Mouse (Mus musculus) layer of hippocampus, adult 9-10 months (tissue): ENCODE data around the gene Gsg1l.

Experiments
- DNase-seq: peaks from one replicate; pipeline ENCODE4 v3.0.0; 2022; ENCODE audit warnings: low spot score

Gene Gsg1l

DNA sequence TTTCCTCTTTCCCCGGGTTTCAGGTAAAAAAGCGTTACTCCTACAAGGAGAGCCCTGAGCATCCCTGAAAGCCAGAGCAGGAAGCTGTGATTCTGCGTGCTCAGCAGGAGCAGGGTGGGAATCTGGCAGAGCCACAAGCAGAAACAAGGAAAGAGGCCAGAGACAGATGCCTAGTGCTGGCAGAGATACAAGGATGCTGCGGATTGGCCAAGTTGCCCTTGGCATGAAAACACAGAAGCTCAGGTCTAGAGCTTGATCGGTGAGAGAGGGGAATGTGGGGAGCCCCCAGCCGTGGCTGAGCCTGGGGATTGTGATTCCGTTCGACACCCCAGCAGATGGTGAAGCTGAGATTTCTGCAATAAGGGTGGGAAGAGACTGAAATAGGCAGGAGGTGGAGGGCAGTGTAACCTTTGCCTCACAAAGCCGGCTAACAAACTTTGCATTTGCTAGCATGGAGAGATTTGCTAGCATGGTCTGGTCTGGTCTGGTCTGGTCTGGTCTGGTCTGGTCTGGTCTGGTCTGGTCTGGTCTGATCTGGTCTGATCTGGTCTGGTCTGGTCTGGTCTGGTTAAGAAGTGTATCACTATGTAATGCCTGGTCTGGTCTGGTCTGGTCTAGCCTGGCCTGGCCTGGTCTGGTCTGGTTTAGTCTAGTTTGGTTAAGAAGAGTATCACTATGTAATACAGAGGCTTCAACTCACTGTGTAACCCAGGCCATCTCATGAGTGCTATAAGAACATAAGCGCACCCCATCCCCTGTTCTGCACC is 50.4 kb downstream of the Gsg1l start:
- no peak for DNase-seq

DNA sequence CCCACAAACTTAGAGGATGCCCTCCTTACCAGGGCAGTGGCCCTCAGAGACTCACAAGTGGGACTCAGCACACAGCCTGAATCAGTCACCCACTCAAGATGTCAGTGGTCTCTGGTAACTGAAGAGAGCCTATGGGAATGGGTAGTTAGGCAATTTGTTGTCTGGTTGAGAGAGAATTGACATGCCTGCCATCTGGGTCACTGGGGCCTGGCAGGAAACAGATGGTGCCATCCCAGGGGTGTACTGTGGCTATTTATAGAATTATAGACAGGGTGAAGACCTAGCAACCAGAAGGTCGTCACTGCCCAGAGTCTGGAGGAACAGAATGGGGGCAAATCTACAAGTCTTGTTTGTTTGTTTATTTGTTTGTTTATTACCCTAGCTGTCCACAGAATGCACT is 54.8 kb downstream of the Gsg1l start:
- no peak for DNase-seq

DNA sequence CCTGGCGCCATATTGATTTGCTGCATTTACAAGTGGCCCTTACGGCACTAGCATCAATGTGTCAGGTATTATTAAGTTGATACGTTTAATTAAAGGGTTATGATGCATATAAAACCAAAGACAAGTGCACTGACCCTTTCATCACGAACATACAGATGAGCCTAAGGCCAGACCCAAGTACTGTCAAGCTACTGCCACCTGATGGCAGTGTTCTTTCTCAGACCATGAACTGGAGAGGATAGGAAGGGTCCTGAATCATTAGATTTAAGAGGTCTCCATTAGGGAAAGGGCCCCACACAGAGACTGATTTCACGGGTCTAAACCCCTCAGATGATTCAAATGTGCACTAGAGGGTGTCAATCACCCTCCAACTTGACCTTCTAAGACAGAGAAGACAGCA is 55.6 kb downstream of the Gsg1l start:
- no peak for DNase-seq

DNA sequence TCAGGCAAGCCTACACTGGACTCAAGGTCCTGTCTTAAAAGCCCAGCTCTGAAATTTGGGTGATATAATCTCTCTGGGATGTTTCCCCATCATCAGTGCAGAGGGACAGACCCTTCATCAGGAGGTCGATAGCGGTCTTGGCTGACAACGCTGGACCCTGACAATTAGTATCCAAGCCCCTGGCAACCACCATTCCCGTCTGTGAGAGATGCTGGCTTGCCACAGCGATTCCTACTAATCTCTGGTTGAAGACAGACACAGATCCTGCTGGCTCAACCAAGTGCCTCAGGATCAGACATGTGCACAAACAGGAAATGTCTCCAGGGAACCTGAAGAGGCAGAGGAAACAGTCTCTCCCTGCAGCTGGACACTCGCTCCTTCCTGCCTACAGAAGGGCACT is 62.2 kb downstream of the Gsg1l start:
- DNase-seq: no peak

DNA sequence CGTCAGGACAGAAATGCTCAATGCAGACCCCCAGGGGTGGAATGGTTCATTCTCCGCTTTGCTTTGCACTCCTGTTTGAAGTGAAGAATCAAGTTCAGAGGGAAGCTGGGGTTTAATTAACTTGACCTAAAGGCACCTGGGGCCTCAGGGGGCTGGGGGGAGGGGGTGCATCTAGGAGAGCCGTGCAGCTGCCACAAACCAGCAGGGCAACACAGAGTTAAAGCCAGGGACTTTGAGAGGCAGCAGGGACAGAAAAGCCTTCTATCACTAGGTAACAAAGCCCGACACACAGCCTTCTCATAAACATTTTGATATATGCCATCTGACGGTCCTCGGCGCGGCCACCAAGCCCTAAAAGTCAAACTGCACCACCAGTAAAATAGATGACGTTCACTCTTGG is 62.9 kb downstream of the Gsg1l start:
- no peak for DNase-seq

DNA sequence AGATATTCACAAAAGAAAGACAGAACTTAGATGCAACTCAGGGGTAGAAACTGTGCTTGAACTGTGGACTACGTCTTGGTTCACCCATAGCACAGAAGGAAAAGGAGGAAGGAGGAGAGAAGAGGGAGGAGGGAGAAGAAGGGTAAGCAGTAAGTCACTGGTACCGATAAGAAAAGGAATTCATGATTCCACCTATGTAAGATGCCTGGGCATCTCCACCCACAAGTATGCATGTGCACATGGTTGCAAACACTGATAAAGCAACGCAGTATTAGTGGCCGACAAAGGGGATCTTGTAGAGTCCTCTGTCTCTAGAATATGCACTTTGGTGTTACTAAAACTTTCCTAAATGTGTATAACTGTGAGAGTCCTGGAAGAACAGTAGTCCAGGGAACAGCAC is 64.8 kb downstream of the Gsg1l start:
- no peak for DNase-seq

DNA sequence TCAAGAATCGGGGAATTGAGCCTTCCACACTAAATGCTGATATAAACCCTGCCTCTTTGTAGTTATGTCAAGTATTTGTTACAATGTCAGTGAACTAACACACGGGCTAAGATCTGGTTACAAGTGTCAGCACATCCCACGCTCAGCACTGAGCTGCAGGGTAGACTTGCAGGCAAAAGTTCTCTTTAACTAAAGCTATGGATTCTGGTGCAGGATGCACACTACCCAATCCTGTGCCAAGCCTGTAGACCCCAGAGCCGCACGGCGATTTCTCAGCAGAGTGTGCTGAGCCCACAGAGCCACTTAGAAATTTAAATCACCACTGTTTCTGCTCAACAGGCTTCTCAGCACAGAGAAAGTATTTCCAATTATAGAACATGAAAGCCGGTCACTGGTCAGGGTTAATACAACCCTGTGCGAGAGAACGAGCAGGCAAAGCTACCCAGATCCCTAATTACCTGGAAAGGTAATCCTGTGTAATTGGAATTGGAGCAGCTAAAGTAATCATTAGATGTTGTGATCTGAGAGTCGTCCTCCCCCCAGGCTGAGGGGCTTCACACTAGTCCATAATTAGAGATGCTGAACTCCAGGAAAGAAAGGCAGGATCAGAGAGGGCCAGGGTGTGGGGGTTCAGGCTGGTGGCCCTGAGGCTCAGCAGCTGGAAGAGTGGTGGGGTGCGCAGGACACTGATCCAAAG is 69.7 kb downstream of the Gsg1l start:
- no peak for DNase-seq

DNA sequence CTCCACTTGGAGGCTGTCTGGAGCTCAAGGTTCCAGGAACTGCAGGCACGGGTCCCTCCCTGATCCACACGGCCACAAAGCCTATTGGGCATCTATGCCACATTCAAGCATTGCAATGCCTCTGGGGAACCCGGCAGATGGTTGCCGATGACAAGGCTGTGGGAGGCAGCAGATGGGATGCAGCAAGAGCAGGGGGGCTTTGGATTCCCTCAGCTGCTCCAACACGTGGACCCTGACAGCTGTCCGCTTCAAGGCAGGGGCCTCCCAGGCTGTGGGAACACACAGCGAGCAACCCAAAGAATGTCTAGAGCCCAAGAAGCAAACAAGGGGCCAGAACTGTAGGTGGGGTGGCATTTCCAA is 73.4 kb downstream of the Gsg1l start:
- peak; percentile 76 for DNase-seq

DNA sequence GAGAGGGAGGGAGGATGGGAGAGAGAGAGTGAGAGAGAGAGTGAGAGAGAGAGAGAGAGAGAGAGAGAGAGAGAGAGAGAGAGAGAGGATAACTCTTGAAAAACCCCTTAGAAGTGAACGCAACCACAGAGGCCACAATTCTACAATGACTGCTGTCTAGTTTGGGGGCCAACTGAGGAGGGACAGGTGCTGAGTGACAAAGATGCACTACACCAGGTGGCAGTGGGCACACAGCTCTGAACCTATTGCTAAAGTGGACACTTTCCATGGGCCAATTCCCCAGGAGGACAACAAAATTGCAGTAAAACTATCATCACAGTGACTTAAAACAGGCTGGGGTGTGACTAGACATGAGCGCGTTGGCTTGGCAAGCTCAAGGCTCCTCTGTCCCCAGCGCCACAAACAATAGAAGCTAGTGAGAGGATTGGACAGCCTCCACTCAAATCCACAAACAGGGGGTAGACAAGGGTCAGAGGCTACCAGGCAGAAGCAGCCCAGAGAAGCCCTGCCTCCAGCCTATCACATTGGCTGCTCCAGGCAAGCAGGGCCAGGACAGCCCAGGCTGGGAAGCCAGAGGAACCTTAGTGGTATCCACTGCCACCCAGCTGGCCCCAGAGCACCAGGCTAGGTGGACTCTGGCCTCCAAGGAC is 73.9 kb downstream of the Gsg1l start:
- no peak for DNase-seq

DNA sequence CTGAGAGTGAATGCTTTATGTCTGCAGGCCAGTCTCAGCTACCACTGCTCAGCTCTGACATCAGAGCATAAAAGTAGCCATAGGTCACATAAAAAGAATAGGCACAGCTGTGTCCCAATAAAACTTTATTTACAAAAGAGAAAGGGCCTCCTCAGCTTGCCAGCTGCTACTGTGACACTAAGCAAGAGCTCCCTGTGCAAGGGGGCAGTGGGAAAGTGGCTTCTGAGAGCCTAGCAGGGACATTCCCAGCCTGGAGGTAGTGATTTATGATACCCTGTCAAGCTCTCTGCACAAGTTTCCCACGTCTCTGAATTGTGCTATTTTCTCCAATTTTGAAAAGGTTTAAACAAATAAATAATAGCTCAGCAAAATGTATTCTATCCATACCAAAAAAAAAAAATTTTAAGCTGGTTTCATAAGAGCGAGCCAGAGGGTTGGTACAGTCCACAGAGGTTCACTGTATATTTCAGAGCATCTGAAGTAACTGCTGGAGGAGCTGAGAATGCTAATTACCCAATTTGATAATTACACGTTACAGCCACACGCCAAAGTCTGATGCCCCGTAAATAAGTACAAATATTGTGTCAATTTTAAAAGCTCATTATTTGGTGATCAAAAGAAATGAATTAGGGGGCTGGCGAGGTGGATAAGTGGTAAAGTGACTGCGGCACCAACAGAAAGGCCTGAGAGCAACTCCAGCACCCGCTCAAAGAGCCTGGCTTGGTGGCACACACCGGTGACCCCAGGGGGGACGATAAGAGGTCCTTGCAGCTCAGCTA is 74.9 kb downstream of the Gsg1l start:
- DNase-seq: no peak

DNA sequence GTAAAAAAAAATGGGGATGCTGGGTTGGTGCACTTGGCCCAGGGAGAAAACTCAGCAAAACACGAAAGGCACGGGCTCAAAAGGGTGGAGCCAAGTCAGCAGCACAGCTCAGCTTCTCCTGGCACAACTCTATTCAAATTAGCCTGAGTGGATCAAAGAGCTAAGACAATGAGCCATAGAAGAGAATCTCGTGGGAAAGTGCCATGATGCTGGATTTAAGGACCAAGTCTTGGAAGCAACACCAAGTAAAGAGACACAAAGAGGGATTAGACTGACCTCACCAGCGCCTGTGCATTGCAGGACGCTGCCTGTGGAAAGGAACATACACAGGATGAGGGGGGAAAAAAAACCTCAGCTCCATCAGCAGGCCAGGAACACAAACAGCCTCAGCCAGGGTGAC is 76.9 kb downstream of the Gsg1l start:
- no peak for DNase-seq

DNA sequence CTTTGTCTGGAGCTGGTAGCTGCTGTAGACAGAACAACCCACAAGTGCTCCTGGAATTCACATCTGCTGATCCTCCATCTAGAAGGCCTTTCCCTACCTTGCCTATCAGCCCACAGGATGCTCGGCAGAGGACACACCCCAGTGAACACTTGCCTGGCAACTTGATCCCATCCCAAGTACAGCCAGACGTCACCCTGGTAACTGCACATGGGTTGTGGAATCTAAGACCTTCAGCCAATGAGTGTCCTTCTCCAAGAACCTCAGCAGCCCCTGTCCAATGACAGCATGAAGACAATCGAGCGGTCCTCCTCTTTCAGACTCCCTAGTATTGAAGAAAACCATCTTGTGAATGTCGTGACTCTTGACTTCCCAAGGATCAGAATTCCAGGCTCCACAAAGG is 80.5 kb downstream of the Gsg1l start:
- DNase-seq: no peak

DNA sequence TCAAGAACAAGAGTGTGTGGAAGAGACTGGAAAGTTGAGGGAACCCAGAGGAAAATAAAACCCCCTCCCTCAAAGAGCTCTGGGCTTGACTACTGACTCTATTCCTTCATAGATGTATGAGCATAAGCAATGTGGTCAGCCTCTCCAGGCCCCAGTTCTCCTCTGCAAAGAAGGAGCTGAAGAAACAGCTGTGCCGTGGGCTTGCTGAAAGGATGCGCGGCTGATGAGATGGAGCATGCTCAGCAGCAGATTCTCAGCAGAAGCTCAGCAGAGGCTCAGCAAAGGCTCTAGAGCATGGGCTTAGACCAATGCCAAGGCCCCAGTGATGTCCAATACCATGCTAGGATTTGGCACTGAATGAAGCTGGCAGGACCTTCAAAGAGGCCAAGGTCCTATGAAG is 82.3 kb downstream of the Gsg1l start:
- DNase-seq: no peak

DNA sequence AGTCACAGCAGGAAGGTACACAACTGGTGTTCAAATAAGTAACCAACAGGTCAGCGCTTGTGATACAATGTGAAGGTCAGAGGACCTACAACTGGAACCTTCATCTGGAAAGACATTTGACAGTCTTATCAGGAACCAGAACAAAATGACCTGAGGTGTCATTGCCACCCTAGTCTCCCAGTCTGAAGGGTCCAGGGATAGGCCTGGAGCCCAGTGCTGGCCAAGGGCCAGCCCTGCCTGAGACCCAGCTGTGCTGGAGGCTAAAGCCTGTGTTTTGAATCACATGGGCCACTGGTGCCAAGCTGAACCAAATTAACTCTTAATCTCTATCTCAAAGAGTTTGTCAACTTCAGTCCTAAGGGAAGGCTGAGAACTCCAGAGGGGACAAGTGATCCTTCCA is 86.1 kb downstream of the Gsg1l start:
- DNase-seq: no peak

DNA sequence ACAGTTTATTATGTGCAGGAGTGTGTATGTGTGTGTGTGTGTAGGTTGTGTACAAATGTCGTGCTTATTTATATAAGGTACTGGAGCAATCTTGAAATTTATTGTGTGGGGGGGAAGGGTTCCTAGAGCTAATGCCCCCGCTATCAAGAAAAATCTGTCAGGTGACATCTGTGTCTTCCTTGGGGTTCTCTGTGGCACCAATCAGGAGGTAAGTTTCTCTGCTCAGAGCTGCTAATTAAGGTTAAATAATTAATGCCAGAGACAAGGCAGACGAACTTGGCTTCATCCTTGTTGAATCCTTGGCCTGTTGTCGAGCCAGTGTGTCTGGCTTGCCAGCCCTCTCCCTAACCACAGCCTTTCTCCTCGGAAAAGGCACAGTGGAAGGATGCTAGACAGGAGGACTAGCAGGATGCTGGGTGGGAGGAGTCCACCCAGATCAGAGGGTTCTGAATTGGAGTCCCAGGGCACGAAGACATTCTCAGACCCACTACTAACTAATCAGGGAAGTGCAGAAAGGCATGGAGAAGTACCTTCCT is 89.8 kb downstream of the Gsg1l start:
- no peak for DNase-seq

DNA sequence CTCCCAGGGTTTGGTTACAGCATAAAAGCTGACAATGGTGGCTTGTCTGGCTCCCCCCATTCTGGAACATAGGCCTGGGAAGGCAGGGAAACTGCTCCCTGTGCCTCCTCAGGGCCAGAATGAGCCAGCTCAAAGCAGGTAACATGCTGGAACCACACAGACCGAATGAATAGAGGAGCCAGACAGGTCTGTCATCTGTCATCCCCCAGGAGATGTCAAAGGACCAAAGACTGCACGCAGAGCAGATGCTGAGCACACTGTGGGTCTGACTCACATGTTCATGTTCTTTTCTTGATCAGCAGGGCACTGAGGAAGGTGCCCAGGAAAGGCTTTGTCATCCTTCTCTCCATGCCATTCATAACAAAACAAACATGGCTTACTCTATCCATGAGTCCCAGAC is 90.4 kb downstream of the Gsg1l start:
- DNase-seq: no peak

DNA sequence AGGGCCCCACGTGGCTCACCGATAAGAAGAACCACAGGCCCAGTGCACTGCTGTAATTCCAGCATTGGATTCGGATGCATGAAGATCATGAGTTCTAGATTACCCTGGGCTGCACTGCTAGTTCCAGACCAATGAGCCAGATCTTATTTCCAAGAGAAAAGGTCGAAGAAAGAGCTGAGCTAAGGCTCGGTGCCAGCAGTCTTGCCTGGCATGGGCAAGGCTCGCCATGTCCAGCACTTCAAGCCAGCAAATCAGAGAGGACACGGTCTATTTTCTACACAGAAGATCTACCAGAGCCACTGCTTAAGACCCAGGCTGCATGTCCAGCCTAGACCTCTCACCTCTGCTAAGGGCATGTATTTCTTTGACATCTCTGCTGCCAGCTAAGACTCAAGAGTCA is 92.2 kb downstream of the Gsg1l start:
- DNase-seq: no peak

DNA sequence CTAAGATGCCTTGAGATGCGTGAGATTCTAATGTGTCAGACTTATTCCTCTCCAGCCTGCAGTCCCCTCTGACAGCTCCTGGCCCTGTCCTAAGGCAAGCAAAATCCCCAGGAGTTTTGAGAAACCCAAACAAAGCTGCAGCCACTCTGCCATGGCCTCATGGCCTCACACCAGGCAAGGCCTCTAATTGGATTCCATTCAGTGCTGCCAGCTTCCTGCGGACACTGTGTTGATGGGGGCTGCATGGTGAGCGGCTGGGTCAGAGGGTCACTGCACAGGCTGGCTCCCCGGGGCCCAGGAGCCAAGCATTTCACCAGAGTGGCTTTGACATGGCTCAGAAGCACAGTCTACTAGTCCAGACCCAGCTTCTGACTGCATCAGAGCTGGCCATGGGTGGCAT is 92.7 kb downstream of the Gsg1l start:
- DNase-seq: no peak

DNA sequence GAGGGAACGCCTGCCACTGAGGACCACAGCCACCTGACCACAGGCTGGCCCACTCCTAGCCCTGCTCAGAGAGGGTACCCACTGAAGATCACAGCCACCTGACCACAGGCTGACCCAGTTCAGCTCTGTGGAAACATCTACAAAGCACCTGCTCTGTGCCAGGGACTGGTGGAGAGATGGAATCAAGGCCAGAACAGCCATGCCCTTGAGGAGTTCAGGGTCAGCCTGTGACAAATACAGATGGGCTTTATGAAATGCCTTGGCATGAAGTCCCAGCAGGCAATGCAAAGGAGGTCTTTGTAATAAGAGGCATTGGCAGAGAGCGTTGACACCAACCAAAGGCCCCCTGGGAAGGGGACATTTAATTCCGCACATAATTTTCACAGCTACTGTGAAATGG is 93.9 kb downstream of the Gsg1l start:
- DNase-seq: no peak

DNA sequence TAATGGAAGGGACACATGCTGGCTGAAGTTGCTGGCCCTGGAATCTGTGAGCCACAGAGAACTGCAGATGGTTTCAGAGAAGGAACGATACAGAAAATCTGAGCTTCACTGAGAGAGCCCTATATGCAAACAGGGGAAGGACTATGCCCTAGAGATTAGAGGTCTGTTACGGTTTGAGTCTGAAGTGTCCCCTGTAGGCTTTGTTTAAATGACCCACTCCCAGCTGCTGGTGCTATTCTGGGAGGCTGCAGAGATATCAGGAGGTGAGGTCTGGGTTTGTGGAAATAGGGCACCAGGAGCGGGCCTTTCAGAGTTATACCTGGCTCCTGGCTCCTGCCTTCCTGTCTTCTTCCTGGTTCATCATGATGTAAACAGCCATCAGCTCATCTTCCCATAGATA is 95.1 kb downstream of the Gsg1l start:
- DNase-seq: no peak

DNA sequence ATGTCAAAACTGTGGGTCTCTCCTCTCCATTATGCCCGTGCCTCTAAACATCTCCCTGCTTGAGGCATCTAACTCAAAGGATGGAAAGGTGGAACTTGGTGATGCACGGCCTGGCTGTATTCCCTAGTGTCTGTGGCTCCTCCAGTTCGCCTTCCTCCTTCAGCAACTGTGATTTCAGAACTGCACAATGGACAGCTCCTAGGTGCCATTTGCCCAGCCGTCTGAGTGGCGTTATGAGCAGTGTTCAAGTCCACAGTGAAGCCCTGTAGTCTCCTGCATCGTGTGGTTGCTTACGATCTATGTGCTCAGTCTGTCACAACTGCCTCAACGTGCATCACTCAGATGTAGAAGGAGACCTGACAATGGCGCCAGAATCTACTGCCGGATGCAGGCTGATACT is 96.6 kb downstream of the Gsg1l start:
- DNase-seq: no peak
